Mouse (Mus musculus): ENCODE data around the gene Adgrg7. TPM values are rescaled to one million over a fixed set of nuclear protein-coding genes. Genes with fewer than 3 reads are reported as not detected.
A peak's percentile ranks its signal among the peaks of the same experiment; 100 is the strongest.

Gene Adgrg7
- total RNA-seq (2015) (23.0 and 23.9 TPM in 2 replicates), total RNA-seq (2017) (25.8 and 33.2 TPM in 2 replicates)

- ATAC-seq (replicated peaks; ENCODE audit: poor library complexity) = peak; percentile 49
Observed at GRCm38 (mm10) chr16:56795481-56796139, at the start of gene Adgrg7. TSS of gene Adgrg7 (minus strand) at chr16:56795855.

GRCm38 (mm10) chr16:56842988-56843387, 47.3 kb upstream of the Adgrg7 start:
- ATAC-seq (replicated peaks; ENCODE audit: poor library complexity) = no peak

- no peak for ATAC-seq (replicated peaks; ENCODE audit: poor library complexity)
Observed at GRCm38 (mm10) chr16:56833312-56833711, 37.7 kb upstream of the Adgrg7 start.

DNA sequence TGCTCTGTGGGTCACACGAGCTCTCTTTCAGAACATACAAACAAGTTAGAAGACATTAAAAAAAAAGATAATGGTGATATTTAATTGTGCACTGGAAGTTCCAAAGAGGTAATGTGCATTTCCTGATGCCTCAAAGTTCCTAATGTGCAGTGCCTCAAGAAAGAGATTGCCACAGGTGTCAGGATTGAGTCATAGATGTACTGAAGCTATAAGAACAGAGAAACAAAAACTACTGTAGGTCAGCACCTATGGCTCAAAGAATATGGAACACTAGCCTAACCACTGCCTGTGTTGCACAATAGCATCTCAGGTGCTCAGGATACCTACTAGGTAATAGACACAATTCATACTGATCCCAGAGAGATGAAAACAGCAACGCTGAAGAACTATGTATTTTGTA, 36.3 kb upstream of the Adgrg7 start:
- ATAC-seq (replicated peaks; ENCODE audit: poor library complexity) = no peak

- peak; percentile 78 for ATAC-seq (replicated peaks; ENCODE audit: poor library complexity)
Observed at GRCm38 (mm10) chr16:56801370-56802109, 5.9 kb upstream of the Adgrg7 start.

DNA sequence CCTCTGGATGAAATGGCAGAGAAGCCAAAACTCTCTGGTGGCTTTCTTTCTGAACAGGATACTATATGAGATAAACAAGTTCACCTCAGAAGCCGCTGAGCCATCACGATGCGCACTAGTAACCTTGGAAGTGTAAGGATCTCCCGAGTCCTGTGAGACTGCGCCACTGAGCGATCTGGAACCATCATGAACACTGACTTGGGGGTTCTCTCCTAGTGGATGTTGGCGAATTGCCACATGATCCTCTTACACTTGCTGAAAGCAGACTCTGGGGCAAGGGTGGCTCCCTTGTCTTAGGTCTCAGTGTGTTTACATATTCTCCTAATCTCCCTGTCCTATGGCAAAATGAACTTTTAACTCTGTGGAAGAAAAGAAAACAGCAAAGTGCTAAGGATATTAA, 5.3 kb upstream of the Adgrg7 start:
- ATAC-seq (replicated peaks; ENCODE audit: poor library complexity) = no peak

- peak; percentile 29; the same call in 1 of the 2 replicates for ATAC-seq (replicated peaks; ENCODE audit: poor library complexity)
Observed at GRCm38 (mm10) chr16:56800469-56800868, 4.8 kb upstream of the Adgrg7 start.

DNA sequence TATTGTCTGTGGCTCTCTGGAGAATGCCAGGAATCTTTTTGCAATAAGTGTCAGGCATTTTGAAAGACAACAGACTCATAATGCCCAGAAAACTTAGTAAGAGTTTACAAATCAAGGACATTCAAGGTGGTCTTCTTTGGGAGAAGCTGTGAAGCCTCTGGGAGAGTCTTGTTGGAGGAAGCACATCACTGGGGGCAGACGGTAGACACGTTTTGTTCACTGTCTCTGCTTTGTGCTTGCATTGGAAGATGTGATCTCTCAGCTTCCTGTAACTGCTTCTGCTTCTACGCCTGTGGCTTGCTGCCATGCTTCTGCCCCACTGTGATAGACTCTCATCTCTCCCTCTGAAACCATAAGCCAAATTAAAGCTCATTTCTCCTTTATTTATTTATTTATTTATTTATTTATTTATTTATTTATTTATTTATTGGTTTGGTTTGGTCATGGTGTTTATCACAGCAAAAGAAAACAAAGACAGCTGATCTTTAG, 3.9 kb upstream of the Adgrg7 start:
- ATAC-seq (replicated peaks; ENCODE audit: poor library complexity) = no peak

DNA sequence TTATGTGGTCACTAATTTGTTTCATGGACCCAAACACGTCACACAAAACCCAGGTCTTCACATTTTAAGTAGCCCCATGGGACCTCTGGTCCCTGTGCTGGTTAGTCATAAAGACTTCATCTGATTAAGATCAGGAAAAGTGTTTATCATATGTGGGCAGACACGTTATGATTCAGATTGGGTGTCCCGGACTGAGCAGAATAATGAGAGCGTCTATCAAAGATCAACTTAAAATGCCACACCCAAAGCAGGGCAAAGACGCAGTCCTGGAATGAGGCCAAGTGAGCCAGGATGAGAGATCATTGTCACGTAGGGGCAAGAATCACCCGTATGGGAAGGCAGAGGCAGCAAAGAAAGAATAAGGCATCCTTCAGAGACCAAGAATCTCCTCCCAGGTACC, 3.2 kb upstream of the Adgrg7 start:
- 0 out of 2 replicates have a peak, but pooled peaks have one; percentile 13 for ATAC-seq (replicated peaks; ENCODE audit: poor library complexity)

DNA sequence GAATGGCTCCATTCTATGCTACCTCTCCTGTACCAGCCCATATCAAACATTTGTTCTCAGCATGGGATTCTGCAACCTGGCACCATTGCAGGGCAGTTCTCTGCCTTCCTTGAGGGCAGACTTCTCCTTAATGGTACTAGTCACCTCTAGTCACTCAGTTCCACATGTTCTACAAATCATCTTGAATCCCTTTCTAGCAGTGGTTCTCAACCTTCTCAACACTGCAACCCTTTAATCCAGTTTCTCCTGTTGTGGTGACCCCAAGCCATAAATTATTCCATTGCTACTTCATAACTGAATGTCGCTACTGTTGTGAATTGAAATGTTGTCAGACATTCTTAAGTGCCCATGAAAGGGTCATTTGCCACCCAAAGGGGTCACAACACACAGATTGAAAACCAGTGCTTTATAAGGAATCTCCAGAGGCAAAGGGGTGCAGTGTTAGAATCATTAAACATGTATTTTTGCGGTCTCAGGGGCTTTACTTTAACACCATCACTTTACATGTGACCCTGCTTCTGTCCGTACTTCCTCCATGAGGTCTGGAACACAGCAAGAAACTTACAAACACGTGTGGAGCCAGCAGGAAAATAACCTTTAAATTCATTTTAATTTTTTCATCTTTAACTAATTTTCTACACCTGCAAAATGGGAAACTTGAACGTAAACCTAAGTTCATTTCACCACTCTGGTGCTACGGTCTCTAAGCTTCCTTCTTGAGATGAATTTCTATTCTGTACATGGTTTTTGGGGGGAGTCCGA, 1.1 kb downstream of the Adgrg7 start:
- ATAC-seq (replicated peaks; ENCODE audit: poor library complexity) = no peak

- ATAC-seq (replicated peaks; ENCODE audit: poor library complexity) = peak; percentile 75
Observed at GRCm38 (mm10) chr16:56793778-56794177, 1.9 kb downstream of the Adgrg7 start.

GRCm38 (mm10) chr16:56785943-56786342, 9.7 kb downstream of the Adgrg7 start:
- ATAC-seq (replicated peaks; ENCODE audit: poor library complexity) = no peak

- ATAC-seq (replicated peaks; ENCODE audit: poor library complexity) = peak; percentile 99
Observed at GRCm38 (mm10) chr16:56771163-56772105, 24.2 kb downstream of the Adgrg7 start.

- ATAC-seq (replicated peaks; ENCODE audit: poor library complexity) = no peak
Observed at GRCm38 (mm10) chr16:56729060-56729459, 66.6 kb downstream of the Adgrg7 start.

DNA sequence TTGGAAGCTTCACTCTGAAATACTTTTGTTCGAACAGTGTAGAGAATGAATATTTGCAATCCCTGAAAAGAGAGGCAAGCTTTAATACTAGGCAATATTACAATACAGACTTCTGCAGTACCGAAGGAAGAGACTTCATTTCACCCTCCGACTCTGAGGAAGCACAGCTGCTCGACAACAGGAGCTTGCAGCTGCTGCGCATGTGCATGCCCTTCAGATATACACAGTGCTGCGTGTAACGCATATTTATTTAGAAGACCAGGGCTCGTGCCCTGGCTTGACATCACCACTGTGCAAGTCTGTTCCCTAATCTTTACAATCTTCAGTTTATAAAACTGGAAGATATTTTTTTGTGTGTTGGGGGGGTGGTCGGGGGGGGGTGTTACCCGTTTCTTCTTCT, 70.7 kb downstream of the Adgrg7 start:
- ATAC-seq (replicated peaks; ENCODE audit: poor library complexity) = no peak

- no peak for ATAC-seq (replicated peaks; ENCODE audit: poor library complexity)
Observed at GRCm38 (mm10) chr16:56722357-56722756, 73.3 kb downstream of the Adgrg7 start.

- ATAC-seq (replicated peaks; ENCODE audit: poor library complexity) = 0 out of 2 replicates have a peak, but pooled peaks have one; percentile 9
Observed at GRCm38 (mm10) chr16:56719031-56719430, 76.6 kb downstream of the Adgrg7 start.

DNA sequence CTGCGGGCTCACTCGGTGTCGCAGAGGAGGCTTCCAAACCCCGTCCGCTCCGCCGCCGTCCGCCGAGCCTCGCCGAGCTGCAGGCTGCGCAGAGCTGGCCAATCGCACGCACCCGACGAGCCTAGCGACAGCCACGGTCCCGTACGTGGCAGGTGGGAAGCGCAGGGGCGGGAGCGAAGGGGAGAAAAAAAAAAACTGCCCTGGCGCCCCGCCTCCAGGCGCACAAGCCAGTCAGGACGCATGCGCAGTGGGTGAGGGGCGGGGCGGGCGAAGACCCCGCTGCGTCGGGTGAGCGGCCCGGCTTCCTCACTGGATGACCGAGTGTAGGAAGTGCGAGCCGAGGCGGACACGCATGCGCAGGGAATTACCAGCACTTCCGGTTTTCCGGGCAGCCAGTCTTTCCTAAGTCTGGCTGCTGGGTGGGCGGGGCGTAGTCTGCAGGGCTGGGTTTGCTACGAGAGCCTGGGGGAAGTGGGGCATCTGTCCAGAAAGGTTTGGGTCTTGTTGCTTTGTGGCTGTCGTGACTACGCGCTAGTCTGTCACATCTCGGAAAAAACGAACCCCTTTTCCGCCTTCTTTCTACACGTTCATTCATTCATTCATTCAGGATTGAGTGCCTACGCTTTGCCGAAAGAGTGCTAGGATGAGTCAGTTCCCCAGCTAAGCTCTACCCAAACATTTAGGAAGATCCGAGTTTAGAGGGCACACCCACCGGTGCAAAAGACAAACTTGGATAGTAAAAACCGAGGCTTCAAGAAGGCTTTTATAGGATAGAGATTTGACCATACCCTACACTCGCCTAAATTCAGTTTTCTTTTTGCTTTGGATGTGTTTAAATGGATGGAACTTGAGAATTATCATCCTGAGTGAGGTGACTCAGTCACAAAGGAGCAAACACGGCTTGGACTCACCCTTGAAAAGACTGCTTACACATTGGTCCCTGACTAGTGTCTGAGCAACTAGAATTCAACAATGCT, 78.1 kb downstream of the Adgrg7 start, which contains the start of gene Tfg:
Gene Tfg (minus strand): TSS at position 227 of the 977 bp plus-strand sequence.
- peak; percentile 80 for ATAC-seq (replicated peaks; ENCODE audit: poor library complexity)

Measured in megakaryocyte progenitor cell, adult 5-6 weeks (primary cell).